Mouse (Mus musculus) heart, embryonic 11.5 days (tissue): ENCODE data around the gene Mta2. TPM values are rescaled to one million over a fixed set of nuclear protein-coding genes. Genes with fewer than 3 reads are reported as not detected.

Experiments
- ATAC-seq: fragments of 200-750 bp; cut with Nextera tagmentation; replicated peaks from 2 replicates; pipeline ENCODE4 v1.8.0; 2017; ENCODE audit warnings: moderate library complexity; ENCODE audit not compliant: insufficient number of reproducible peaks, low FRiP score, low TSS enrichment
- H3K27ac ChIP-seq: fragments of 300-500 bp; sonication (generic); 2 replicates; pipeline ENCODE4 v1.5.1; 2014; ENCODE audit warnings: mild to moderate bottlenecking, low read depth, low read length
- H3K27me3 ChIP-seq: fragments of 300-500 bp; sonication (generic); 2 replicates; pipeline ENCODE4 v1.6.1; 2014; ENCODE audit warnings: mild to moderate bottlenecking, low read length, mixed read lengths; ENCODE audit not compliant: control insufficient read depth, insufficient read depth
- H3K36me3 ChIP-seq: fragments of 300-500 bp; sonication (generic); 2 replicates; pipeline ENCODE4 v1.6.1; 2014; ENCODE audit warnings: mild to moderate bottlenecking, low read length, moderate library complexity, mixed read lengths; ENCODE audit not compliant: control insufficient read depth, insufficient read depth
- H3K4me1 ChIP-seq: fragments of 300-500 bp; sonication (generic); 2 replicates; pipeline ENCODE4 v1.6.1; 2014; ENCODE audit warnings: low read length; ENCODE audit not compliant: control insufficient read depth, insufficient read depth
- H3K4me2 ChIP-seq: fragments of 300-500 bp; sonication (generic); 2 replicates; pipeline ENCODE4 v1.6.1; 2014; ENCODE audit warnings: mild to moderate bottlenecking, moderate library complexity
- H3K4me3 ChIP-seq: fragments of 300-500 bp; sonication (generic); 2 replicates; pipeline ENCODE4 v1.5.1; 2014; ENCODE audit warnings: low read depth, low read length
- H3K9ac ChIP-seq: fragments of 300-500 bp; sonication (generic); 2 replicates; pipeline ENCODE4 v1.6.1; 2014; ENCODE audit warnings: mild to moderate bottlenecking, low read depth, low read length, moderate library complexity
- H3K9me3 ChIP-seq: fragments of 300-500 bp; sonication (generic); replicated peaks from 2 replicates; pipeline ENCODE4 v1.6.1; 2016; ENCODE audit warnings: low read length; ENCODE audit not compliant: control insufficient read depth
- WGBS: fragments of 180-500 bp; shearing (Covaris S2); extraction: QIAGEN DNeasy Blood & Tissue Kit; methylation state at CpG from one replicate; pipeline ENCODE4 v1.1.7; 2014; ENCODE audit not compliant: insufficient replicate concordance; 5-methylcytosine and 5-hydroxymethylcytosine counted together
- polyA plus RNA-seq: library from polyadenylated mRNA; unstranded; fragments of >200 nt; fragmentation: Nextera tagmentation; extraction: Ambion mirVana; gene quantifications from 2 replicates; pipeline ENCODE4 v1.2.1, GENCODE M21; 2014

The Mta2 gene
- polyA plus RNA-seq, 1 experiment from 2014 or later = 30.0 TPM

- WGBS = under 1% methylated on average over 42 of the region's 42 CpGs
- no peaks in the 10 kb centered on the region for H3K27me3 ChIP-seq
- peak; percentile 72 for ATAC-seq
Measured at GRCm38 (mm10) chr19:8989066-8989566, 47.4 kb downstream of the Mta2 start, which contains the start of gene Ahnak. Gene Ahnak, plus strand, starts transcription at chr19:8989284.

GRCm38 (mm10) chr19:8989567-8990431, 48.1 kb downstream of the Mta2 start:
- peak; percentile 66 for ATAC-seq
- Histone ChIP-seq H3K27me3 (no peaks in the 10 kb centered on the region), H3K4me2 (peak overlapping the region; percentile 76), H3K9ac (peak overlapping the region; percentile 86), H3K4me1 (peaks cover 50% of the 10 kb centered on the region), H3K27ac (peak overlapping the region; percentile 90), H3K36me3 (no peaks in the 10 kb centered on the region), H3K4me3 (peak overlapping the region; percentile 70), H3K9me3 (no peaks in the 10 kb centered on the region)
- WGBS = under 1% methylated on average over 52 of the region's 53 CpGs

More at GRCm38 (mm10) chr19:8989066-8989566, 47.4 kb downstream of the Mta2 start, which contains the start of gene Ahnak:
- H3K27ac ChIP-seq = peak within 1 kb of the TSS; percentile 90
- H3K4me1 ChIP-seq = peaks cover 56% of the 10 kb centered on the region
- H3K4me3 ChIP-seq = peak within 1 kb of the TSS; percentile 70
- H3K4me2 ChIP-seq = peak within 1 kb of the TSS; percentile 76
- peak within 1 kb of the TSS; percentile 86 for H3K9ac ChIP-seq
- H3K36me3 ChIP-seq = no peaks in the 10 kb centered on the region
- no peaks in the 10 kb centered on the region for H3K9me3 ChIP-seq

GRCm38 (mm10) chr19:8990432-8991102, 48.9 kb downstream of the Mta2 start:
- Histone ChIP-seq H3K4me3 (peak overlapping the region; percentile 70), H3K4me1 (peaks cover 45% of the 10 kb centered on the region), H3K9me3 (no peaks in the 10 kb centered on the region), H3K27me3 (no peaks in the 10 kb centered on the region), H3K36me3 (no peaks in the 10 kb centered on the region), H3K9ac (peak overlapping the region; percentile 86), H3K27ac (peak overlapping the region; percentile 90), H3K4me2 (peak overlapping the region; percentile 76)
- WGBS = 10% methylated on average over 15 of the region's 15 CpGs
- ATAC-seq = peak; percentile 0; the same call in 1 of the 2 replicates

GRCm38 (mm10) chr19:8991245-8991870, 49.7 kb downstream of the Mta2 start:
- no peaks in the 10 kb centered on the region for H3K27me3 ChIP-seq
- peak overlapping the region; percentile 70 for H3K4me3 ChIP-seq
- H3K4me1 ChIP-seq = peaks cover 40% of the 10 kb centered on the region
- peak overlapping the region; percentile 34; the same call in 1 of the 2 replicates for H3K9ac ChIP-seq
- ATAC-seq = no peak
- no peaks in the 10 kb centered on the region for H3K9me3 ChIP-seq
- no peaks in the 10 kb centered on the region for H3K36me3 ChIP-seq
- H3K27ac ChIP-seq = peak overlapping the region; percentile 90
- peak overlapping the region; percentile 76 for H3K4me2 ChIP-seq
- WGBS = 48% methylated on average over 4 of the region's 4 CpGs

GRCm38 (mm10) chr19:8991871-8992735, 50.4 kb downstream of the Mta2 start:
- H3K4me3 ChIP-seq = peak overlapping the region; percentile 70; the same call in 1 of the 2 replicates
- no peak for ATAC-seq
- H3K9ac ChIP-seq = peak overlapping the region; percentile 34
- no peaks in the 10 kb centered on the region for H3K27me3 ChIP-seq
- H3K9me3 ChIP-seq = no peaks in the 10 kb centered on the region
- peaks cover 42% of the 10 kb centered on the region for H3K4me1 ChIP-seq
- peak overlapping the region; percentile 76 for H3K4me2 ChIP-seq
- H3K27ac ChIP-seq = peak overlapping the region; percentile 90
- H3K36me3 ChIP-seq = no peaks in the 10 kb centered on the region
- 75% methylated on average over 13 of the region's 13 CpGs for WGBS

- Histone ChIP-seq H3K9ac (0 out of 2 replicates have a peak overlapping the region, but pooled peaks have one; percentile 12), H3K4me3 (no peak overlapping the region)
Measured at GRCm38 (mm10) chr19:8992769-8993624, 51.3 kb downstream of the Mta2 start.

GRCm38 (mm10) chr19:8993625-8993912, 51.9 kb downstream of the Mta2 start:
- peaks cover 44% of the 10 kb centered on the region for H3K4me1 ChIP-seq
- no peak overlapping the region for H3K4me2 ChIP-seq
- no peak overlapping the region; the same call in 1 of the 2 replicates for H3K9ac ChIP-seq
- WGBS = 64% methylated on average over 2 of the region's 2 CpGs
- ATAC-seq = no peak
- no peaks in the 10 kb centered on the region for H3K27me3 ChIP-seq
- no peak overlapping the region for H3K27ac ChIP-seq
- H3K4me3 ChIP-seq = no peak overlapping the region
- H3K36me3 ChIP-seq = no peaks in the 10 kb centered on the region
- no peaks in the 10 kb centered on the region for H3K9me3 ChIP-seq

More at GRCm38 (mm10) chr19:8992769-8993624, 51.3 kb downstream of the Mta2 start:
- Histone ChIP-seq H3K4me1 (peaks cover 47% of the 10 kb centered on the region), H3K4me2 (peak overlapping the region; percentile 76), H3K9me3 (no peaks in the 10 kb centered on the region), H3K27me3 (no peaks in the 10 kb centered on the region), H3K36me3 (no peaks in the 10 kb centered on the region), H3K27ac (peak overlapping the region; percentile 90)
- ATAC-seq = peak; percentile 35
- 32% methylated on average over 12 of the region's 12 CpGs for WGBS
